8 mouse cellular contexts compared by ENCODE assay signal in the genomic region with DNA sequence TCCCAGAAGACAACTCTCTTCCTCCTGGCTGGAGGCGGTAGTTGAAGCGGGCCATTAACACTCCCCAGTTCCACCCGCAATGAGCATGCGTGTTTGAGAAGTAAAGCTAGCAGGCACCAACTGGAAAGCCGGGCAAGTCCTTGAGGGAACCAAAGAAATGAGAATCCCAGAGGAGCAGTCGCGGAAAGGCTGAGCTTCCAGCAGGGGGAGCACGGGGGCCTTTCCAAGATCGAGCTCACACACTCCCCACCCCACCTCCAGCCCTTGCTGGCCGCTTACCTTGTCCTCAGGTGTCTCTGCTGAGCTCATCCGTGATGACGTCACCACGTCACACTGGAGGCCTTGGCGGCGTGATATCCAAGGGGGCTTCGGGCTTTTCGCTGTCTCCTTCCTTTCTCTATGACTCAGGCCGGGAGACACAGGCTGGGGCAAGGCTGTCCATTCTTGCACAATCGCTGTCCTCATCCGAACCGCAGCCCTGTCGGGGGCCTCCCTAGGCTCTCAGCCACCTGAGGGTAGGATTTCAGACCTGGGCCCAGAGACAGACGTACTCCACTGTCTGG. TPM values are rescaled to one million over a fixed set of nuclear protein-coding genes. Genes with fewer than 3 reads are reported as not detected.
DNase-seq lines count a peak whose midpoint lies in the region; ATAC-seq lines count a peak whose summit lies in the region.

A gene (minus strand): TSS at position 381 of the 563 bp plus-strand sequence.

- H3K27ac ChIP-seq in intestine, embryonic 16.5 days (ENCODE audit: low read length), result 0 out of 2 replicates have a peak within 1 kb of the TSS, but pooled peaks have one; percentile 24
- H3K27ac ChIP-seq in limb, embryonic 11.5 days (replicated peaks; ENCODE audit: low read depth, low read length), result no peak within 1 kb of the TSS
- no peak within 1 kb of the TSS for H3K27ac ChIP-seq in midbrain, embryonic 12.5 days (replicated peaks)

- WGBS in intestine, embryonic 16.5 days, result under 1% methylated on average over 23 of the region's 23 CpGs
- 3% methylated on average over 23 of the region's 23 CpGs for WGBS in limb, embryonic 11.5 days
- WGBS in midbrain, embryonic 12.5 days, result 3% methylated on average over 23 of the region's 23 CpGs

- peaks cover 21% of the 10 kb centered on the region for H3K4me1 ChIP-seq in intestine, embryonic 16.5 days (ENCODE audit: control insufficient read depth, insufficient read depth, low read length)
- H3K4me1 ChIP-seq in limb, embryonic 11.5 days (ENCODE audit: control insufficient read depth, insufficient read depth, low read length), result no peaks in the 10 kb centered on the region
- H3K4me1 ChIP-seq in midbrain, embryonic 12.5 days, result peaks cover 10% of the 10 kb centered on the region

- ATAC-seq in intestine, embryonic 16.5 days, result peak; percentile 70
- no peak for ATAC-seq in limb, embryonic 11.5 days (ENCODE audit: insufficient number of reproducible peaks, low FRiP score, low TSS enrichment, low read depth)
- ATAC-seq in midbrain, embryonic 12.5 days (ENCODE audit: low FRiP score, low read depth), result 0 out of 2 replicates have a peak, but pooled peaks have one; percentile 52

- DNase-seq in layer of hippocampus, adult 11-12 months (ENCODE audit: low spot score), result peak; percentile 77
- no peak for DNase-seq in layer of hippocampus, adult 9-10 months (ENCODE audit: low spot score)
- DNase-seq in embryo, embryonic 11.5 days (ENCODE audit: low read depth, low spot score), result peak; percentile 47
- peak; percentile 57 to 74 for DNase-seq in gastrocnemius, postnatal 36 days
- DNase-seq in limb, embryonic 11.5 days (ENCODE audit: low spot score), result peak; percentile 83
- peak; percentile 51 to 75 for DNase-seq in spleen, postnatal 10 days (ENCODE audit: low spot score in 2 of 2)

- peak within 1 kb of the TSS; percentile 60 for H3K9ac ChIP-seq in intestine, embryonic 16.5 days (ENCODE audit: low read depth, low read length)
- H3K9ac ChIP-seq in limb, embryonic 11.5 days (ENCODE audit: low read length), result no peak within 1 kb of the TSS
- H3K9ac ChIP-seq in midbrain, embryonic 12.5 days (replicated peaks), result no peak within 1 kb of the TSS; the same call in 1 of the 2 replicates

- no peaks in the 10 kb centered on the region for H3K36me3 ChIP-seq in intestine, embryonic 16.5 days (ENCODE audit: control insufficient read depth, insufficient read depth, low read length)
- no peaks in the 10 kb centered on the region for H3K36me3 ChIP-seq in limb, embryonic 11.5 days (ENCODE audit: control insufficient read depth, insufficient read depth, low read length)
- H3K36me3 ChIP-seq in midbrain, embryonic 12.5 days, result no peaks in the 10 kb centered on the region

- H3K27me3 ChIP-seq in intestine, embryonic 16.5 days (replicated peaks; ENCODE audit: control insufficient read depth, insufficient read depth, low read length), result peaks cover 2% of the 10 kb centered on the region; the same call in 1 of the 2 replicates
- H3K27me3 ChIP-seq in limb, embryonic 11.5 days (ENCODE audit: control insufficient read depth, insufficient read depth, low read length), result no peaks in the 10 kb centered on the region
- no peaks in the 10 kb centered on the region for H3K27me3 ChIP-seq in midbrain, embryonic 12.5 days

- peak within 1 kb of the TSS; percentile 42 for H3K4me3 ChIP-seq in intestine, embryonic 16.5 days (ENCODE audit: low read length)
- H3K4me3 ChIP-seq in limb, embryonic 11.5 days (ENCODE audit: low read depth, low read length), result no peak within 1 kb of the TSS
- peak within 1 kb of the TSS; percentile 27 for H3K4me3 ChIP-seq in midbrain, embryonic 12.5 days

- intact Hi-C loops in gastrocnemius, postnatal 36 days (cut with DNase I), result loop anchor here (2.0 to 5.0 kb wide), 3 partner anchors 39 to 492 kb away; no protein-coding TSS in a partner anchor

- no peaks in the 10 kb centered on the region for H3K9me3 ChIP-seq in intestine, embryonic 16.5 days (ENCODE audit: control insufficient read depth, low read length)
- no peaks in the 10 kb centered on the region for H3K9me3 ChIP-seq in limb, embryonic 11.5 days (ENCODE audit: control insufficient read depth, low read length)
- no peaks in the 10 kb centered on the region for H3K9me3 ChIP-seq in midbrain, embryonic 12.5 days

- H3K4me2 ChIP-seq in intestine, embryonic 16.5 days (ENCODE audit: low read depth, low read length), result peak within 1 kb of the TSS; percentile 76
- peak within 1 kb of the TSS; percentile 42 for H3K4me2 ChIP-seq in limb, embryonic 11.5 days (ENCODE audit: low read depth, severe bottlenecking)
- peak within 1 kb of the TSS; percentile 53 for H3K4me2 ChIP-seq in midbrain, embryonic 12.5 days (replicated peaks)

RNA-seq across cellular contexts. Expression of the gene that starts here (rescaled TPM):
- 1 to 10 TPM; 3.0 to 6.5 TPM for total RNA-seq in gastrocnemius, postnatal 36 days (2021)
- 3.9 and 4.0 TPM in 2 replicates for polyA plus RNA-seq in intestine, embryonic 16.5 days (2015; fragmentation: Nextera tagmentation; extraction: Ambion mirVana)
- 7.9 and 10.3 TPM in 2 replicates for polyA plus RNA-seq in limb, embryonic 11.5 days (2014; fragmentation: Nextera tagmentation; extraction: Ambion mirVana)
- polyA plus RNA-seq in midbrain, embryonic 12.5 days (2016; fragmentation: Nextera tagmentation; extraction: Ambion mirVana), result 3.6 and 4.6 TPM in 2 replicates
